Mouse (Mus musculus) layer of hippocampus, adult 11-12 months (tissue): ENCODE results near the gene Diras1.
A peak's percentile ranks its signal among the peaks of the same experiment; 100 is the strongest.
"Not testable (repeated sequence)": the region's sequence is repeated elsewhere in the genome, so short reads cannot be mapped to it uniquely, and the experiment has no call there.

Source experiments
- DNase-seq: peaks from one replicate; pipeline ENCODE4 v3.0.0; 2022; ENCODE audit warnings: low spot score

Diras1 gene

GRCm38 (mm10) chr10:80998021-80998420 lies 27.4 kb downstream of the Diras1 start:
- no peak for DNase-seq

- no peak for DNase-seq
These were observed 28.1 kb downstream of the Diras1 start for GRCm38 (mm10) chr10:80997332-80997731.

GRCm38 (mm10) chr10:80996501-80996900 lies 29.0 kb downstream of the Diras1 start:
- no peak for DNase-seq

GRCm38 (mm10) chr10:80995091-80995632 lies 30.3 kb downstream of the Diras1 start:
- peak; percentile 86 for DNase-seq

- no peak for DNase-seq
These were observed 30.8 kb downstream of the Diras1 start for GRCm38 (mm10) chr10:80994621-80995020.

- no peak for DNase-seq
These were observed 32.2 kb downstream of the Diras1 start for GRCm38 (mm10) chr10:80993276-80993675.

GRCm38 (mm10) chr10:80991945-80992344 lies 33.5 kb downstream of the Diras1 start:
- DNase-seq, result no peak

- DNase-seq, result no peak
These were observed 34.5 kb downstream of the Diras1 start for GRCm38 (mm10) chr10:80991007-80991406.

- DNase-seq, result no peak
These were observed 35.1 kb downstream of the Diras1 start for GRCm38 (mm10) chr10:80990406-80990805.

- DNase-seq, result not testable (repeated sequence)
These were observed 35.6 kb downstream of the Diras1 start for GRCm38 (mm10) chr10:80989854-80990253.

GRCm38 (mm10) chr10:80989446-80989845 lies 36.0 kb downstream of the Diras1 start:
- no peak for DNase-seq

GRCm38 (mm10) chr10:80987709-80988441 lies 37.6 kb downstream of the Diras1 start:
- DNase-seq, result peak; percentile 79

GRCm38 (mm10) chr10:80986754-80987153 lies 38.7 kb downstream of the Diras1 start:
- DNase-seq, result no peak

GRCm38 (mm10) chr10:80985970-80986701 lies 39.3 kb downstream of the Diras1 start:
- DNase-seq, result no peak

- DNase-seq, result no peak
These were observed 40.1 kb downstream of the Diras1 start for GRCm38 (mm10) chr10:80985241-80985969.

GRCm38 (mm10) chr10:80984223-80984622 lies 41.2 kb downstream of the Diras1 start:
- DNase-seq, result no peak

- no peak for DNase-seq
These were observed 43.1 kb downstream of the Diras1 start for GRCm38 (mm10) chr10:80982381-80982780.

GRCm38 (mm10) chr10:80981564-80982112 lies 43.8 kb downstream of the Diras1 start:
- no peak for DNase-seq

- no peak for DNase-seq
These were observed 50.0 kb downstream of the Diras1 start for GRCm38 (mm10) chr10:80975478-80975877.

- DNase-seq, result no peak
These were observed 51.7 kb downstream of the Diras1 start for GRCm38 (mm10) chr10:80973722-80974121.

- DNase-seq, result no peak
These were observed 53.1 kb downstream of the Diras1 start for GRCm38 (mm10) chr10:80972071-80972987.
